Comparison of ENCODE assay signal across 19 mouse cellular contexts in the genomic region with DNA sequence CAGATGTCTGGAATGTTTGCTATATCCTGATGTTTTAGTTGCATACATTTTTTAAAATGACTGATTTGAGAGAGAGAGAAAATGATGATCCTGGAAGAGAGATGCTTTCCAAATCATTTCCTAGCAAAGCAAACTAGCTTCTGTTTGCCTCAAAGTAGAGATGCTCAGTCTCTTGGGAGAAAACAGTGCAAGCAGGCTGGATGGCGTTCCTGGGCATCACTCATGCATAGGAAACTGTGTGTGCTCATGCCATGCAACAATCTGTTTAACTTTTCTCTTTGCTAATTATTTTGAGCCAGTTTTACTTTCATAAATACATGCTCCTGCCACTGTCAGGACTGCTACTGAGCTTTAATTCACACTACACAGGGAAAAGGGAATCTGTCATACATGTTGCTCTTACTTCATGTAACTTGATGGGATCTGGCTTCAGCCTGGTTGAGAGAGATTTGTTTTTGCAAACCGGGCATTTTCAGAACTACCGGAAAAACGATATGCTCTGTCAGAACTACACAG.
"Had no signal": no experiment of that assay in that cellular context is flagged by ENCODE, and none has a peak within 500 bp of the region (broad histone marks: within the 10 kb centered on the region; RNA-seq: fewer than 3 reads in every experiment).

No protein-coding gene starts in this region.

- H3K9ac ChIP-seq: limb, embryonic 13.5 days; liver, embryonic 13.5 days had no signal

- H3K9me3 ChIP-seq: limb, embryonic 10.5 days; limb, embryonic 13.5 days; liver, embryonic 13.5 days had no signal

- H3K36me3 ChIP-seq: limb, embryonic 10.5 days; limb, embryonic 13.5 days; liver, embryonic 13.5 days had no signal

- DNase-seq: kidney, adult 18-20 months; kidney, postnatal 14 days; kidney, postnatal 4 days; liver; liver, embryonic 13.5 days; lung, adult 2 months; lung, postnatal 14 days; lung, postnatal 4 days; midbrain, embryonic 14.5 days; right cerebral cortex, postnatal 14 days; right cerebral cortex, postnatal 4 days; thymus, adult 2 months; thymus, postnatal 14 days; thymus, postnatal 4 days had no signal

- H3K4me1 ChIP-seq: limb, embryonic 10.5 days; liver, embryonic 13.5 days had no signal

- ATAC-seq: intestine, embryonic 16.5 days had no signal

- H3K27ac ChIP-seq: limb, embryonic 10.5 days; limb, embryonic 13.5 days; liver, embryonic 13.5 days; stomach, postnatal 0 days had no signal

- H3K4me2 ChIP-seq: limb, embryonic 13.5 days; liver, embryonic 13.5 days; midbrain, embryonic 11.5 days had no signal

- H3K27me3 ChIP-seq: limb, embryonic 13.5 days; liver, embryonic 13.5 days had no signal

- H3K4me3 ChIP-seq: limb, embryonic 10.5 days; limb, embryonic 13.5 days; liver, embryonic 13.5 days had no signal
